Mouse (Mus musculus): Measurements from ENCODE around the gene Tmem232. TPM values are rescaled to one million over a fixed set of nuclear protein-coding genes. Genes with fewer than 3 reads are reported as not detected.
"Not testable (repeated sequence)": the region's sequence is repeated elsewhere in the genome, so short reads cannot be mapped to it uniquely, and the experiment has no call there.

Tmem232 gene
- polyA plus RNA-seq, 1 experiment from 2014 or later, result not detected

DNA sequence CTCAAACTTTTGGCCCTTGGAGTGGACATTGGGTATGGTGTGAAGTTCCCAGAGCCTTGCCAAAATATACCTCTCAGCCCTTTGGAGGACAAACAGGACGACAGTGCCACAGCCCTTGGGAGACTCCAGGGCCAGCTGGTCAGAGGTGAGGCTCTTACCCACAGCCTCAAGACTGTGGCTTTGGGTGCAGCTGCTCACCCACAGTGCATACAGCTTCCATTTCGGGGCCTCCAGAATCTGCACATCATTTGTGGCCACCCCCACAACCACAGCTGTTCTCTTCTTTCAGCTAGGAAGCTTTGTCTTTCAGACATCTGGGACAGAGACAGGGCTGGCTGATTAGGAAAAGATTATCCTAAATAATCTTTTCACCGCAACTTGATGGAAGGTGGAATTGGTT lies 27.1 kb downstream of the Tmem232 start:
- H3K4me2 ChIP-seq, result no peak overlapping the region
- H3K4me1 ChIP-seq, result no peaks in the 10 kb centered on the region
- H3K36me3 ChIP-seq, result no peaks in the 10 kb centered on the region
- H3K27me3 ChIP-seq (replicated peaks), result no peaks in the 10 kb centered on the region
- no peaks in the 10 kb centered on the region for H3K9me3 ChIP-seq (replicated peaks)
- H3K27ac ChIP-seq, result no peak overlapping the region
- H3K9ac ChIP-seq, result no peak overlapping the region
- whole genome bisulfite sequencing (ENCODE audit: insufficient replicate concordance), result 67% methylated on average over 3 of the region's 3 CpGs
- H3K4me3 ChIP-seq, result no peak overlapping the region
- ATAC-seq, result no peak

DNA sequence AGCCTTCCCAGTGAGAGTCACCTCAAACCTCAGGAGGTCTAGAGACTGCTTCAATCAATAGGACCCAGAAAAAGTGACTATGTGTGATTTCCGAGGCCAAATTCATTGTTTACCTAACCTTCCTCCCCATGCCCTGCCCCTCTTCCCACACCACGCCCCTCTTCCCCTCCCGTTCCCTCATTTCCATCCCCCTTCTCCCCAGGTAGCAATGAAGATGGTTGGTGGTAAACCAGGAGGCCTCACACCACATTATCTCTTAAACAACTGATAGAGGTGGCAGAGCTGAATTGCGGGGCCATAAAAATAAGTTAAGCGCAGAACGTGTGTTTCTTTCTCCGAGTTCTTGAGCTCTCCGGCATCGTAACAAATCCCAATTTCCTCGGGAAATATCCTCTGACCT lies 55.9 kb downstream of the Tmem232 start:
- 49% methylated on average over 10 of the region's 10 CpGs for WGBS (ENCODE audit: insufficient replicate concordance)
- Histone ChIP-seq H3K4me2 (no peak overlapping the region), H3K27ac (no peak overlapping the region), H3K27me3 (replicated peaks) (no peaks in the 10 kb centered on the region), H3K4me3 (no peak overlapping the region), H3K9ac (no peak overlapping the region), H3K4me1 (no peaks in the 10 kb centered on the region), H3K9me3 (replicated peaks) (no peaks in the 10 kb centered on the region), H3K36me3 (no peaks in the 10 kb centered on the region)
- ATAC-seq, result no peak

DNA sequence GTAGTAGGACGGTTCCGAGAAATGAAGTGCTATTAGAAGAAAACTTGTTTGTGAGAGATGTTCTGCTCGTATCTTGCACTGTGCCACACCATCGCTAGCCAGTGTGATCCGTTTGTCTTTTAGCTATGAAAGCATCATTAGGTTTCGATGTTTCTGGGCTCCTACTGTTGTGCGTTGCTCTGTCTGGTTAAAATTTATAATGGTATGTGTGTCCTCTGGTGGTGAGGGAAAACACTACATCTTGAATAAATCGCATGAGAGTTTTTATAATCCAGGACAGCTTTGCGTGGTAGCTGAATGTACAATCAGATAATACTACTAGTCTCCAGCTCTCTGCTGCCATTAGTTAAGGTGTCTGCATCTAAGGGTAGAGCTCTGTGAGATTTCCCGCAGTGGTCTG lies 63.8 kb downstream of the Tmem232 start:
- Histone ChIP-seq H3K9ac (no peak overlapping the region), H3K4me3 (no peak overlapping the region), H3K27me3 (replicated peaks) (no peaks in the 10 kb centered on the region), H3K4me2 (no peak overlapping the region), H3K27ac (no peak overlapping the region), H3K4me1 (no peaks in the 10 kb centered on the region), H3K9me3 (replicated peaks) (no peaks in the 10 kb centered on the region), H3K36me3 (no peaks in the 10 kb centered on the region)
- no peak for ATAC-seq
- 80% methylated on average over 10 of the region's 10 CpGs for WGBS (ENCODE audit: insufficient replicate concordance)

DNA sequence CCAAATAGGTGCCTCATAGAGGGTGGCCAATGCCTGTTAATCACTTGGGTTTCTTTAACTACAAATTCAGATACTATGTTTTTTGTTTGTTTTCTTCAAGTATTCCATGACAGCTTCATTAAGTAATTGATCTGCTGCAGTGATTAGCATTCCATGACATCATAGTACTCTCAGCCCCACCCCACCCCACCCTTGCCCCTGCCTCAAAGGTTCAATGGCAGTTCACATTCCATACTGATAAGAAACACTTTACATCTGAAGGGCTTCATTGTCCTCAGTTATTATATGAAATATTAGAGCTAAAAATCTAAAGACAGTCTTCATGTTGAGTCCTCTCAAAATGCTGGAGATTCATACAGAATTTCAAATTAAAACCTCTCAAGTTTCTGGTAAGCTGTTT lies 89.8 kb downstream of the Tmem232 start:
- Histone ChIP-seq H3K4me2 (no peak overlapping the region), H3K4me1 (no peaks in the 10 kb centered on the region), H3K27ac (no peak overlapping the region), H3K4me3 (no peak overlapping the region), H3K9me3 (replicated peaks) (0 out of 2 replicates have a peak, but pooled peaks cover 5% of the 10 kb centered on the region), H3K36me3 (no peaks in the 10 kb centered on the region), H3K9ac (no peak overlapping the region), H3K27me3 (replicated peaks) (no peaks in the 10 kb centered on the region)
- no peak for ATAC-seq

DNA sequence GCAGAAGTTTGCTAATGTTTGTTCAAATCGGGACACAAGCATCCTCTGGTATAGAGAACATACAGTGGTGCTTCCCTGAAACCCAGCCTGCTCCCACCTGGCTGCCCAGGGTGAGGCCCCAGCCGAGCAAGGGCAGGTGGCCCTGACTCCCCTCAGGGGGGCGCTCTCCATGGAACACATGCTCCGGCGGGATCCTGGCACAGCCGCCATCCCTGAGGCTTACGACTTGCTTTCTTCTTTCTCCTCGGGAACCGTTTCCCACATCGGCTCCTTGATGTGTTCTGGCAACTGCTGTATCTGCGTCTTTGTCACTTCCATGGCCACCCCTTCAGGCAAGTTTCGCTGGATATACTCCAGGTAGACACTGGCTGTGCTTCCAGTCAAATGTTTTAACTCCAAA lies 102.7 kb downstream of the Tmem232 start:
- not testable (repeated sequence) for H3K9me3 ChIP-seq (replicated peaks); H3K36me3 ChIP-seq; H3K4me1 ChIP-seq; H3K4me2 ChIP-seq; H3K27ac ChIP-seq; H3K9ac ChIP-seq; H3K4me3 ChIP-seq; ATAC-seq; H3K27me3 ChIP-seq (replicated peaks)
- WGBS (ENCODE audit: insufficient replicate concordance), result 78% methylated on average over 12 of the region's 12 CpGs

DNA sequence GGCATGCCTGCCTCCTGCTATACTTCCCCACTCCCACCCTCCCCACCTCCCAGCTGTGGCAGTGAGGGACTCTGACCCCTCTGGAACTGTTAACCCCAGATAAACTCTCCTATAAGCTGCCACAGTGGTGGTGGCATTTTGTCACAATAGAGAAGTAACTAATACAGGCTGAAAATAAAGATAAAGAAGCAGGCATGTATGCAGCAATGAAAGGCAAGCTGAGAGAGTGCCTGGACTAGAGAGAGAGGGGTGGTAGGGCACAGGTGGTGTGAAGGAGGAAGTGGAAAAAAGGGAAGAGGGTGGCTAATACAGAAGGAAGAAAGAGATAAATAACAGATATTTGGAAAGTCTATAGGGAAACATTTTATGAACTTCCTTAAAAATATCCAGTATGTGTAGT lies 121.5 kb downstream of the Tmem232 start:
- H3K9ac ChIP-seq, result no peak overlapping the region
- H3K4me2 ChIP-seq, result no peak overlapping the region
- H3K36me3 ChIP-seq, result no peaks in the 10 kb centered on the region
- no peak overlapping the region for H3K27ac ChIP-seq
- H3K9me3 ChIP-seq (replicated peaks), result no peaks in the 10 kb centered on the region
- no peak overlapping the region for H3K4me3 ChIP-seq
- H3K4me1 ChIP-seq, result no peaks in the 10 kb centered on the region
- ATAC-seq, result no peak
- H3K27me3 ChIP-seq (replicated peaks), result no peaks in the 10 kb centered on the region

DNA sequence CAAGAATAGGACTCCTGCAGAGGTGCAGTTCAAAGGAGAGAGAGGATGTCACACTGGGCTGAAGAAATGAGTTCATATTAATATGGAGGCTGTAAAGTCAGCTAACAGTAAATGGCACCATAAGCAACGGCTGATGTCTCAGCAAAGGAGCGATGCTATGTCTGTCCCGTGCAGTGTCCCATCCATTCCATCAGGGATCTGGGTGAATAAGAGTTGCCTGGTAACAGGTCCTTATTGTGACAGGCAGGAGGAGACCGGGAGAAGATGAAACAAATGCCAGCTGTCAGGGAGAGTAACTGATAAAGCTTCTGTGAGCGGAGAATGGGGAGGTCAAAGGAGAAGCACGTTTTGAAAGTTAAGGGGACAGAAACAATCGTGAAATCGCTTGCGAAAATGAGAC lies 135.3 kb downstream of the Tmem232 start:
- Histone ChIP-seq H3K9me3 (replicated peaks) (no peaks in the 10 kb centered on the region), H3K27ac (no peak overlapping the region), H3K4me3 (no peak overlapping the region), H3K36me3 (no peaks in the 10 kb centered on the region), H3K27me3 (replicated peaks) (no peaks in the 10 kb centered on the region), H3K9ac (no peak overlapping the region), H3K4me1 (no peaks in the 10 kb centered on the region), H3K4me2 (no peak overlapping the region)
- WGBS (ENCODE audit: insufficient replicate concordance), result 65% methylated on average over 9 of the region's 9 CpGs
- no peak for ATAC-seq

DNA sequence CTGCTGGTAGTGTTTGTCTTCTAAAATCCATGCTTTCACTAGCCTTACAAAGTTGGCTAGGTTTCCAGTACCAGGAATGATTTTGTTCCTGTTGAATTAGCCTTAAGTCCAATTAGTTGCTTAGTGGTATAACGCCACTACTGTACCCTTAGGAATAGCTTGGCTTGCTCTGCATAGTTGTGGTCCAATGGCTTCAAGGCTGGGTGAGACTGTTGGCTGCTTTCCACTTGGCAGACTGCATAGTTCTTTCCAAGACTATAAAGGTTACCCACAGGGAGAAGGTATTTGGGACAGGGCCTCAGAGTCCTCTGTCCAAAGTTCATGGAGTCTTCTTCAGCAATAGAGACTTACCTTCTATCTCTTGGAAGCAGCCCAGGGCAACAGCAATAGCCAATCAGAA lies 139.7 kb downstream of the Tmem232 start:
- H3K27ac ChIP-seq, result no peak overlapping the region
- no peak for ATAC-seq
- H3K9ac ChIP-seq, result no peak overlapping the region
- no peak overlapping the region for H3K4me3 ChIP-seq
- no peaks in the 10 kb centered on the region for H3K4me1 ChIP-seq
- no peaks in the 10 kb centered on the region for H3K9me3 ChIP-seq (replicated peaks)
- H3K27me3 ChIP-seq (replicated peaks), result no peaks in the 10 kb centered on the region
- no peaks in the 10 kb centered on the region for H3K36me3 ChIP-seq
- H3K4me2 ChIP-seq, result no peak overlapping the region
- WGBS (ENCODE audit: insufficient replicate concordance), result 41% methylated on average over 1 of the region's 1 CpGs

DNA sequence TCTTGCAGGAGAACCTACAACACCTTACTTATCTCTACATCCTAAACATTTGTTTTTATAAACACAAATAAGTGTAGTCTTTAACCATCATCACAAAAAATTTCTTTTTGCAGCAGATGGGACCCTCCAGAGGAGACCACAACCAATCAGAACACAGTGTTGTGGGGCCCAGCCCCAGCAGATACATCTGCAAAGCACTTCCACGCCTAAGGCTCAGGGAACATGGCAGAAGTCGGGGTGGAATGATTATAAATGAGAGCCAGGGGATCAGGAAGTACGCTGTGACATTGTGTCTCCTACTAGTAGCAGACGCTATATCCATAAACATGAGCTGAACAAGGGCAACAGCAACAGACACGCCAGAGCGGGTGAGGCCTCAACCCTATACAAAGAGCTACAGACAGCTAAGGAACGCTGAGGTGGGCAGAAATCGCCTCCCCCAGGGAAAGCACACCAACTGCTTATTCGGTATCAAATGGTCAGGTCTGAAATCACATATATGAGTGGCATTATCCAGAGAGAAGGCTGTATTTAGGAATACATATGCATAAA lies 156.1 kb downstream of the Tmem232 start:
- no peak overlapping the region for H3K9ac ChIP-seq
- 70% methylated on average over 9 of the region's 9 CpGs for WGBS (ENCODE audit: insufficient replicate concordance)
- ATAC-seq, result no peak
- no peak overlapping the region for H3K4me3 ChIP-seq
- no peaks in the 10 kb centered on the region for H3K4me1 ChIP-seq
- no peak overlapping the region for H3K4me2 ChIP-seq
- no peaks in the 10 kb centered on the region for H3K36me3 ChIP-seq
- peaks cover 8% of the 10 kb centered on the region; the same call in 1 of the 2 replicates for H3K9me3 ChIP-seq (replicated peaks)
- no peaks in the 10 kb centered on the region for H3K27me3 ChIP-seq (replicated peaks)
- no peak overlapping the region for H3K27ac ChIP-seq

DNA sequence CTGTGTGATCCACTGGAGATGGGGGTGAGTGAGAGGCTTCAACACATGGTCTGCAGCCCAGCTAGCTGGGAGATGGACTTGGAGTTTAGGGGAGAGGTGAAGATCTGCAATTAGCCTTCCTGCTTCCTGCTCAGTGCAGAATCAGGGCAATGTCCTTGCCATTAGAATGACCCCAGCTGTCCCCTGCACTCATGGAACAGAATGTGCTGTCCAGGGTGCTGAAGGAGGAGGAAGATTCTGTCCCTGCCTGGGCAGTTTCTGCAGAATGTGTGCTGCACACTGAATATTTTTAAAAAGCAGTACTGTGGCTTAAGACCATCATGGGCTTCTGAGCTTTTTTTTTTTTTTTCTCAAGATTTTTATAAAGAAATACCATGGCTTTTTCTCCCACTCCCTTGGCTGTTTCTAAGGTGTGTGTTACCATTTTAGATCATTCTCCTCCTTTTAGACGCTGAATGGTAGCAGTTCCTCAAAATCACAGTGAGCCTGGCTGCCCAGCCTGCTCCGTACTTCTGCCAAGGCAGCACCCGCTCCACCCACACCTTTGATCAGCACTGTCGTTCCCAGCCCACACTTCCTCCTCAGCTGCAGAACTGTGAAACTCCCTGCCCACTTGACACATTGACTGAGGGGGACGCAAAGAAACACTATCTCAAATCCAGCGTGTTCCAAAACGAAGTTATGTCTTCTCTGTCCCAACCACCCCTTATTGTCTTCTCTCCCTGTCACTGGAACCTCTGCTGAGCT lies 170.4 kb downstream of the Tmem232 start:
- H3K27me3 ChIP-seq (replicated peaks), result no peaks in the 10 kb centered on the region
- H3K36me3 ChIP-seq, result no peaks in the 10 kb centered on the region
- H3K9me3 ChIP-seq (replicated peaks), result 0 out of 2 replicates have a peak, but pooled peaks cover 5% of the 10 kb centered on the region
- WGBS (ENCODE audit: insufficient replicate concordance), result 23% methylated on average over 7 of the region's 7 CpGs
- no peak overlapping the region for H3K27ac ChIP-seq
- no peak for ATAC-seq
- no peak overlapping the region for H3K4me2 ChIP-seq
- H3K4me3 ChIP-seq, result no peak overlapping the region
- no peaks in the 10 kb centered on the region for H3K4me1 ChIP-seq
- H3K9ac ChIP-seq, result no peak overlapping the region

DNA sequence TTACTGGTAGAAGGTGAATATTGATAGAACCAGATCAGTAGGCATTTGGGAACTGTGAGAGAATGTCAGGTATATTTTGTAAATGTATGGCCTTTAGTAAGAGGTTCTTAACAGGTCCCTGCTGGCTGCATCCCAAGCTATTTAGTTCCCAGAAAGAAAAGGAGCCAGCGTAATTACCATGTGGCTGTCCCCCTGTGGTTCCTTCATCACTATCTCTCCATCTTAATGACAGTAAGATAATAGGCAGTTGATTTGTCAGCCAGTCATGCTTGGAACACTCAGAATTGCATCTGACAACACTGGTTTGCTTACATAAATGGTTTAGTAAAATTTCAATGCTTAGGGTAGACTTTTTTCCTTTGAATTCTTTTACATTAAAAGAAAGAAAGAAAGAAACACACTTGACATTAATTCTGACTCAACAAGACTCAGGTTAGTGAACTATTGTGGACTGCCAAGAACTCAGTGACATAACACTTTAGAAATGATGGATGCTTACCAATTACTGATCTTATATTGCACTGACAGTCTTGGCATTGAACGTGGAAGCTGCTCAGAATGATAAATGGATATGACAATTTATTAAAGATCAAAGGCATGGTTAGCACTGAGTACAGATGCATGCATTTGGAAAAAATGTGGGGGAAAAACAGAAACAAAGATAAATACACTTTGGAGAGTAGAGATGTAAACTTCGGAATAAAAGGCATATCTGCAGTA lies 174.9 kb downstream of the Tmem232 start:
- no peaks in the 10 kb centered on the region for H3K4me1 ChIP-seq
- no peak overlapping the region for H3K4me2 ChIP-seq
- H3K27ac ChIP-seq, result no peak overlapping the region
- H3K27me3 ChIP-seq (replicated peaks), result no peaks in the 10 kb centered on the region
- no peak overlapping the region for H3K9ac ChIP-seq
- 45% methylated on average over 3 of the region's 3 CpGs for WGBS (ENCODE audit: insufficient replicate concordance)
- H3K9me3 ChIP-seq (replicated peaks), result 0 out of 2 replicates have a peak, but pooled peaks cover 19% of the 10 kb centered on the region
- no peaks in the 10 kb centered on the region for H3K36me3 ChIP-seq
- ATAC-seq, result no peak
- no peak overlapping the region for H3K4me3 ChIP-seq

DNA sequence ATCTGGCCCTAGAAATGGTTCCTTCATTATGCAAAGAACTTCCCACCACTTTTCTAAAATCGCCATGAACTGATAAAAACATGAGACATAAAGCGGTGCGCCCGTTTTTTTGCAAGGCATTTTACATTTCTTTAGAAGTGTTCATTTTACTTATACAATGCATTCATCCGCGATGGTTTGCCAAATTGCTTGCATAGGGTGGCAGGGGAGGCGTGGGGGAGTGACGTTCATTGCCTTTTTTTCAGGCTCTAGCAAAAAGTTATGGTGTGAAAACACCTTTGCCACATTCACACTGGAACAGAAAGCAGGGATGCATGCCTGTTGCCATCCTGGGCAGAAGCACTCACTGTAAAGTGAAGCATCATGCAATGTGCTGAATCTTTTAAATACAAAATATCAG lies 188.7 kb downstream of the Tmem232 start:
- Histone ChIP-seq H3K4me1 (no peaks in the 10 kb centered on the region), H3K4me2 (no peak overlapping the region), H3K9me3 (replicated peaks) (peaks cover 7% of the 10 kb centered on the region), H3K27me3 (replicated peaks) (no peaks in the 10 kb centered on the region), H3K4me3 (no peak overlapping the region), H3K36me3 (no peaks in the 10 kb centered on the region), H3K27ac (no peak overlapping the region), H3K9ac (no peak overlapping the region)
- 71% methylated on average over 8 of the region's 8 CpGs for WGBS (ENCODE audit: insufficient replicate concordance)
- ATAC-seq, result no peak
